Mouse (Mus musculus) left cerebral cortex, adult 8-10 months (tissue): Measurements from ENCODE around the gene Lrrc26. TPM values are rescaled to one million over a fixed set of nuclear protein-coding genes. Genes with fewer than 3 reads are reported as not detected.

Source experiments
- DNase-seq, 2 experiments: peaks; one replicate each; pipeline ENCODE4 v3.0.0; 2022; ENCODE audit warnings: low spot score in 2 of 2
- total RNA-seq, 4 experiments: library from RNA; stranded (reverse); gene quantifications; 2 replicates each; pipeline ENCODE4 v1.2.4; 2022

Gene Lrrc26
- total RNA-seq, 4 experiments from 2014 or later: not detected

- DNase-seq: no peak
Measured at GRCm38 (mm10) chr2:25292856-25293255, 3.1 kb downstream of the Lrrc26 start.

GRCm38 (mm10) chr2:25293706-25294105, 4.0 kb downstream of the Lrrc26 start:
- peak in 1 of 2 experiments; percentile 25 for DNase-seq

GRCm38 (mm10) chr2:25297093-25297492, 7.4 kb downstream of the Lrrc26 start:
- DNase-seq: no peak

- DNase-seq: no peak
Measured at GRCm38 (mm10) chr2:25298046-25298445, 8.3 kb downstream of the Lrrc26 start.

GRCm38 (mm10) chr2:25303452-25303851, 13.7 kb downstream of the Lrrc26 start:
- DNase-seq: no peak

DNA sequence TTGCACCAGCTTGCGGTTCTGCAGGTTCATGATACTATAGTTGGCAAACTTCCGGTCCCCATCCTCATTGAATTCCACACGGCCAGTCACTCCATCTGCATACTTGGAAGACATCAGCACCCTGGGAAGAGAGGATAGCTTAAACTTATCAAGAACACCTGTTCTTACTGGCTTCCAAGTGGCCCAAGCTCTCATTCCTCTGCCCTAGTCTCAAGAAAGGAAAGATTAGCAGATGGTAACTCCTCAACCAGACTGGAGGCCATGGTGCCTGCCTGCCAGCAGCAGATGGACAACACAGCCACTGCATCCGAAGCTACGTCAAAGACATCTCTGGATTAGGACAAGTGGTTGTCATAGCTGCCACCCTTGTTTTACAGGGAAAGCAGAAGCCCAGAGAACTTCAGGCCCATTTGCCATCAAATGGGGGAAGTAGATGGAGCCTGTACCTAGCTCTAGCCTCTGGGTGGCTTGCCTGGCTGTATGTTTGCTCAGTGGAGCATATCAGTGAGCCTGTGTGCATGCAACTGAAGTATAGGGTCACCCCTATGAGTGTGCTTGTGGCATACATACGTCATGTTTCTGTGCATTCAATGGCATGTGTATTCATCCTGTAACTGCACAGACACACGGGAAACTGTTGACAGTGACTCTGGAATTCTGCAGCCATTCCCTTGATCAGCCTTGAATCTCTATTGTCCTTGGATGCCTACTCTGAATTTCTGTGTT, 14.4 kb downstream of the Lrrc26 start:
- DNase-seq: no peak

GRCm38 (mm10) chr2:25304657-25305541, 15.2 kb downstream of the Lrrc26 start:
- peak in 1 of 2 experiments; percentile 73 for DNase-seq

DNA sequence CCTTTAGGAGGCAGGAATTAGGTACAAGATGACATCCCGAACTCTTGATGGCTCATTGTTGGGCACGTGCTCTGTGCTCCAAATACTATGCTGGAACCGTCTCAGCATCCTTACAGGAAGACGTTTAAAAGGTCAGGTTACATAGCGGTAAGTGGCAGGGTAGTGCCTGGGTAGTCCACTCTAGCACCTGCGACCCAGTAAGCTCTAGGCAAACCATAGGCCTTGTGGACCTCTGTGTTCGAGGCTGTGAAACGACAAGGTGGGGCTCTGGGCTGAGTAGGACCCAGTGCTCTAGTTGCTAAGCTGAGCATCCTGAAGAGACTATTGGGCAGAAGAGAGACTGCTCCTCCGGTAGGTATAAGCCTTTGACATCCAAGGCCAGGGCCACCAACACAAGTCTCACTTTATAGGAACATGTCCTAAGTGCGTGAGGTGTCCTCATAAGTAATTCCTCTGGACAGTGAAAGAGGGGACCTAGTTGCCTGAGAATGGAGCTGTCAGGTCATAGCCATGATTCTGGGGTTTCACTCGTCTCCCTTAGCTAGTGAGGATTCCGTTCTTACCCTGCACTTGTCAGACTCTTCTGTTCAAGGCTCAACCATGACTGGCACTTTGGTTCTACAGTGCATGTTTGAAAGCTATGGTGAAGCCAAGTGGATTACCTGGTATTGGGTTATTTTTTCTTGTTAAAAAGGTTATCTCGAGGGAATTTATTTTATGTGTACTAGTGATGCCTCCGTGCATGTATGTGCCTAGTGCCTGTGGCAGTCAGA, 16.1 kb downstream of the Lrrc26 start:
- DNase-seq: no peak

- no peak for DNase-seq
Measured at GRCm38 (mm10) chr2:25310180-25310579, 20.5 kb downstream of the Lrrc26 start.

DNA sequence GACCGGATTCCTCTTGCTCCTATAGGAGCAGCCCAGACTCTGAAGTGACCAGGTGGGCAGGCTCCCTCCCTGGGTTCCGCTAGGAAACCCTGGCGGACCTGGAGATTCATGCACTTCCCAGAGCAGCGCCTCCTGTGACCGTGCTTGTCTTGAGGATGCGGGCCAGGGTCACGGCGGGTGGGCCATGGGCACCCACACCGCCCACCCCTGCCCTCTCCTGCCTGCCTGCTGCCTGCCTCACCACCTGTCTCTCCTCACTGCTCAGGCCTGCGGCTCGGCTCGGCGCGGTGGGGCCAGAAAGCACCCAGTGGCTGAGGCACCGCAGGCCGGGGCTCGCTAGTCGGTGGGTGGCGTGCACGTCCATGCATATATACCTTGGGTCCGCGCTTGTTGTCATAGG, 21.3 kb downstream of the Lrrc26 start:
- DNase-seq: no peak

DNA sequence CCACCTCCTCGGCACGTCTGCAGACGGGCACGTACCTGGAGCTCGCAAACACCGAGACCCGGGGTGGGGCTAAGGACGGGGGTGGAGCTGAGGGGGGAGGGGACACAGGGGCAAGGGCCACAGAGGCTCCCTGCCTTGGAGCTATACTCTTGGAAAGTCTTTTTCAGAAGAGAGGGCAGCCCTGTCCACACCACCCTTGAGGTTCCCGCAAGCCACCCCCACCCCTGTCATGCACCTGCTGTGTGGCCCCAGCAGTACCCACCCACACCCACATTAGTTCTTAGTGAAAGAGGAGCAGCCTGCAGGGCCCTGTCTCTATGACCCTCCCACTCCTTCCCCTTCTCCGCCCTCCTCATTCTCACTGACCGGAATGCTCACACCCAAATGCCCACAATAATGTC, 21.8 kb downstream of the Lrrc26 start:
- no peak for DNase-seq

- DNase-seq: no peak
Measured at GRCm38 (mm10) chr2:25318119-25318966, 28.6 kb downstream of the Lrrc26 start.

DNA sequence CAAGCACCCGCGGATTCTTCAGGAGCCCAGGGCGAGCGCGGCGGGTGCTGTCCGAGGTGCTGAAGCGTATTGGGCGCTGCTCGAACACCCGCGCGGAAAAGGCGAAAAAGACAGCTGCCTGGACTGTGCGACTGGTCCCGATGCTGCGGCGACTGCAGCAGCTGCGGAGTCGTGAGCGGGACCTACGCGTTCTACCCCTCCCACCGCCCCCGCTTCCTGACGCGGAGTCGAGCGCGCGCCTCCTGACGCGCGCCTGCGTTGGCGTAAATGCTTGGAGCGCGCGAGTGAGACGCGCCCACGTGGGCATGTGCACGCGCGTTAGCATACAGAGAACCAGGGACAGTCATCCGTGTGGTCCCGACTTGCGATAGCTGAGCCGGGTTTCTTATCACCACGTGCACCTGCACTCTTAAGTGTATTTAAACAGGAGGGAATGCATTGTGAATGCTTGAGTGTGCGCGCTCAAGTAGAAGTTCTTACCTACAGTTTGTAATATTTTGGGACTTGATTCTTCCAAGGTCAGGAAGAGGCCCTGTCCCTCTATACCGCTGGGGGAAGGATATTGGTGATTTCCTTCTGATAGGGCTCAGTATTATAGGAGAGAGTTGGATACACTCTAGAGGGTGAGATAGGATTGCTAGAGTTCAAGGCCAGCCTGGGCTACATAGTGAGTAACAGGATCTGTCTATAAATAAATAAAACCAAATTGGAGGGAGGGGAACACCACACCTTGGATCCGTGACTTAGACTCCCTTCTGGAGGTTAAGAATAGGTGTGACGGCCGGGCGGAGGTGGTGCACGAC, 29.5 kb downstream of the Lrrc26 start, which contains the start of gene Grin1:
Gene Grin1, minus strand, starts transcription at position 217 of the 803 bp plus-strand sequence.
- peak; percentile 68 to 91 for DNase-seq

GRCm38 (mm10) chr2:25320084-25320483, 30.4 kb downstream of the Lrrc26 start:
- DNase-seq: no peak

- DNase-seq: no peak
Measured at GRCm38 (mm10) chr2:25326036-25326435, 36.3 kb downstream of the Lrrc26 start.

DNA sequence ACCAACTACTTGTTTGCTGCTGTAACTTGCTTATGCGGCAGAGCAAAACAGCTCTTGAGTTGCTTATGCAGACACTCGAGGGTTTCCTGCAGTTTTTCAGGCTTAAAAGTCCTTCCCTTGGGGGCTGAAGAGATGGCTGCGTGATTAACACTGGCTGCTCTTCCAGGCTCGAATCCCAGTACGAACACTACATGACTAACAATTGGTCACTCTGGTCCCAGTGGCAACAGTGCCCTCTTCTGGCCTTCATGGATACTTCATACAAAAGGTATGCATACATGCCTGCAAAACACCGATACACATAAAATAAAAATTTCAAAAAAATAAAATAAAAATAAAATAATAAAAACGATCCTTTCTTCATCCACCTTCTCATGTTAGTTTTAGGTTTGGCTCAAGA, 38.7 kb downstream of the Lrrc26 start:
- DNase-seq: no peak

- no peak for DNase-seq
Measured at GRCm38 (mm10) chr2:25331470-25331869, 41.8 kb downstream of the Lrrc26 start.

DNA sequence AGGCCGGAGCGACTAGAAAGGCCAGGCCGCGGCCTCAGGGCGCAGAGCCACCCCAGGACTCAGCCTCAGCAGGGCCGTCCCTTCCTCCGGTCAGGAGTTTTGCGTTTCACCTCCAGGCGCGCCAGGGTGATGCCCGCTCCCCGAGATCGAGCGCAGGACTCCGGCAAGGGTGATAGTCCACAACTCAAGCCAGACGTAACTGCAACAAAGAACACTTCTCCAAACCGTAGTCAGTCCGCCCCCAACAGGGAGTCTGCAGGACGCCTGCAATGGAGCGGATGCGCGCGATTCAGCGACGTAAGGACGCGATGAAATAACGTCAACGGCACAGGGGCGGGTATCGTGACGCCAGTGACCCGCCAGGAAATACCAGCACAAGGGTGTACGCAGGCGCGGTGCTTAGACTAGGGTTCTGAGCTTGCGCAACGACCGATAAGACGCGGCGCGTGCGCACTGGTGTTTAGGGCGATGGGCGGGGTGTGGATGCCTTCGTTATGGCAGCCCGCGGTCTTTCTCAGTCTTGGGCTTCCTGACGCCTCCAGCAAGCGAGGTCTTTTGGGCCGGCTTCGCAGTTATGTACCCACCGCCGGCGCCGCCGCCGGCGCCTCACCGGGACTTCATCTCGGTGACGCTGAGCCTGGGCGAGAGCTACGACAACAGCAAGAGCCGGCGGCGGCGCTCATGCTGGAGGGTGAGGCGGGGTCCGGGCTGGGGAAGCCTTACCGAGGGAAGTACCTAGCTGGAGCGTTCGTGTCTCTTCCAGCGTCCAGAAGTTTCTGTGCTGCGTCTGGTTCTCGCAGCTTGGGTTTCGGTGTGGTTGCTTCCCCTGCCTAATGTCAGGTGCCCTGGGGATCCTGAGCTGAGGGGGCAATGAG, 42.8 kb downstream of the Lrrc26 start, which contains the start of gene Man1b1:
Gene Man1b1, plus strand, starts transcription at position 53 of the 875 bp plus-strand sequence.
- peak; percentile 99 for DNase-seq

GRCm38 (mm10) chr2:25333569-25333968, 43.9 kb downstream of the Lrrc26 start:
- DNase-seq: no peak
